Mouse (Mus musculus) adrenal gland, postnatal 4 days (tissue): ENCODE measurements around the gene Dohh. TPM values are rescaled to one million over a fixed set of nuclear protein-coding genes. Genes with fewer than 3 reads are reported as not detected.

Experiments
- DNase-seq, 2 experiments: peaks; one replicate each; pipeline ENCODE4 v3.0.0; 2021 to 2022; ENCODE audit warnings: low spot score in 2 of 2, mixed read lengths in 2 of 2
- total RNA-seq, 2 experiments: library from RNA; stranded (reverse); gene quantifications; 2 replicates each; pipeline ENCODE4 v1.2.3; 2021

Dohh gene
- total RNA-seq, 2 experiments from 2014 or later, result 49.4 to 49.7 TPM

GRCm38 (mm10) chr10:81402227-81402765 lies 18.1 kb downstream of the Dohh start:
- no peak for DNase-seq

GRCm38 (mm10) chr10:81403511-81403910 lies 19.3 kb downstream of the Dohh start:
- no peak for DNase-seq

GRCm38 (mm10) chr10:81404082-81404481 lies 19.9 kb downstream of the Dohh start:
- no peak for DNase-seq

- DNase-seq, result no peak
These were observed 20.5 kb downstream of the Dohh start for GRCm38 (mm10) chr10:81404720-81405119.

DNA sequence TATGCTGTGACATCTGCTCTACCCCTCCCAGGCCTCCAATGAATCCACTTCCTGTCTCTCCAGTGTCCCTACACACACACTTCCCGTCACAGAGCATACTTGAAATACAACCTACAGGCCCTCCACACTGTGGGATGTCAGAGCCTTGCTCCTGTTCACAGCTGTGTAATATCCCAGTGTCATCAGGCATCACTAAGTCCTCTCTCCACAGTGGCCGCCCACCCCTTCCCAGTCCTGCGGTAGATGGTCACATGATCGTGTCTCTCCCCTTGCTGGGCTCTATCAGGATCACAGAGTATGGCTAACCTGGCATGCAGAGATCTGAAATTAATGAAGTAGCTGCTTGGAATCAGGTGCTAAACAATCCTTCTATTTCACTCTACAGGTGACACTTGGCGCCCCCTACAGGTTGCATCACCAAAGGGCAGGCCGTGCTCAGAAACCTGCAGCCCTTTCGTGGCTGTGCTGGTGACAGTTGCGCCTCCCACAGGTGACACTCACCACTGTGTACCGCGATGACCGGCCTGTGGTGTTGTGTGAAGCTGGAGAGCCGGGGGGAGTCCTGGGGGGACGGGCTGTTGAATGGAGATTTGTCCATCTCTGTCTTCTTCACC lies 21.5 kb downstream of the Dohh start:
- DNase-seq, result no peak

GRCm38 (mm10) chr10:81406504-81407440 lies 22.5 kb downstream of the Dohh start:
- no peak for DNase-seq

DNA sequence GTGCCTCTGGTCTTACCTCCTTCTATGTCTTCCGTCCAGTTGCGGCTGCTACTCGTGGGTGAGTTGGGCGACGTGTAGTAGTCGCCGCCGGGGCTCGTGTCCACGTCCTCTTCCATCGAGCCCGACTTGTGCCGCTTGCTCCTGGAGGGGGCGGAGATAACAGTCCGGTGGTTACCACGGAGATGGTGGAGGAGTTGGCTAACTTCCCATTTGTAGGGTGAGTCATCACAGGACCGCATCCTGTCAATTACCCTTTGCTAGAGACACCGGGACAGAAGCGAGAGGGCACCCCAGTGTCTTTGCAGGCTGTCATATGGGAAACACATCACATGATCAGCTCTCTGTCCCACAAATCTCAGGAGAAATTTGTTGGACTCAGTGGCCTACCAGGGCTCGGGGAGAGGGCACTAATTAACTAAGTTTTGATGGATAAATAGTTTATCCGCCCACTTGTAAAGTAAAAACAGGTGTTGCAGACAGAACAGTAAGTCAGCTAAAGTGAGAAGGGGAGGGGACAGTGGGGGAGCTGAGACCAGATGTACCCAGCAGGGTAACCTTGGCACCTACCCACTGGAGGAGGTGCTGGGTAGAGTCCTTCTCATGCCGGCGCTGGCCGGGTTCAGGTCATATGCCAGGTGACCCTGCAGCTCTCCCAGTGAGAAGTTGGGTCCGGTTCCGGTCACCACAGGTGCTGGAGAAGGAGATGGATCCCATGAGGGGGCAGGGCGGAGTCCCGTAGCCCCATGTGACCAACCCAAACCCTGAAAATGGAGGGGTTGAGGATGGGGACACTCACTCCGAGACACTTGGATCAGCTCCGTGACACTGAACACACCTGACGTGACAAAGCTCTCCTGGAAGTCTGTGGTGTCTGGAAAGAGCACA lies 23.6 kb downstream of the Dohh start:
- no peak for DNase-seq

GRCm38 (mm10) chr10:81408424-81408729 lies 24.1 kb downstream of the Dohh start:
- DNase-seq, result no peak

- peak in 1 of 2 experiments; percentile 77 for DNase-seq
These were observed 24.7 kb downstream of the Dohh start for GRCm38 (mm10) chr10:81408871-81409291.

DNA sequence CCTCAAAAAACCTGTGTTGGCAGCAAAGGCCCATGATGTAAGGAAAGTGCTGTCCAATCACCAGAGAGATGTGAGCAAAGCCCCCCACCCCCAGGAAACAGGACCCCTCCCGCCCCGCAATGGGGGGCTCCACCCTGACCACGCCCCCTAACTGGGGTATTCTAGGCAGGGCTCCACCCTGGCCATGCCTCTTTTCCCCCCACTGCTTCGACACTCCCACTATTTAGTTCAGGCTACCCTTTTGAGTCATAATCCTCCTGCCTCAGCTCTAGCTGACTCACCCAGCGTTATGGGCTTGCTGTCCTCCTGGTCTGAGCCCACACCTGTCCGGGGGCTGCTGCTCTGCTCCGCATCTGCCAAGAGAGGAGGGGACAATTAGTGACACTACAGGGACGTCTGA lies 25.1 kb downstream of the Dohh start:
- no peak for DNase-seq

DNA sequence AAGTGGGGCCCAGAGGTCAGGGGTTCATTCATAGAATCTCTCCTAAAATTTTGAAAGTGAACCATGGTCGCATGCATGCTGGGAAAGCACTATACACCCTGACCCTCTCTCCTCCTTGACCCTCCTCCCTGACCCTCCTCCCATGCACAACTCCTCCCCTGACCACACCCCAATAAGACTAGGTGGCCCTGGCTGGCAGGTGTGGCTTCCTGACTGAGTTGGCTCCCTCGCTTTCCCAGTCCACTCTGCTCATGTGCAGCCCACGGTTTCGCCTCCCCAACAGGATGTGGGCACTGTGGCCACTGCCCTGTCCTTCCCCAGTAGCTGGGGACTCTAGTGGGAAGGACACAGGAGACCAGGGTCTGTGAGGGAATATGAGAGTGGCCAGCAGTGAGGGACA lies 26.1 kb downstream of the Dohh start:
- no peak for DNase-seq

- DNase-seq, result no peak
These were observed 26.8 kb downstream of the Dohh start for GRCm38 (mm10) chr10:81410981-81411380.

GRCm38 (mm10) chr10:81411471-81412400 lies 27.5 kb downstream of the Dohh start:
- no peak for DNase-seq

GRCm38 (mm10) chr10:81412586-81413309 lies 28.5 kb downstream of the Dohh start:
- DNase-seq, result no peak

DNA sequence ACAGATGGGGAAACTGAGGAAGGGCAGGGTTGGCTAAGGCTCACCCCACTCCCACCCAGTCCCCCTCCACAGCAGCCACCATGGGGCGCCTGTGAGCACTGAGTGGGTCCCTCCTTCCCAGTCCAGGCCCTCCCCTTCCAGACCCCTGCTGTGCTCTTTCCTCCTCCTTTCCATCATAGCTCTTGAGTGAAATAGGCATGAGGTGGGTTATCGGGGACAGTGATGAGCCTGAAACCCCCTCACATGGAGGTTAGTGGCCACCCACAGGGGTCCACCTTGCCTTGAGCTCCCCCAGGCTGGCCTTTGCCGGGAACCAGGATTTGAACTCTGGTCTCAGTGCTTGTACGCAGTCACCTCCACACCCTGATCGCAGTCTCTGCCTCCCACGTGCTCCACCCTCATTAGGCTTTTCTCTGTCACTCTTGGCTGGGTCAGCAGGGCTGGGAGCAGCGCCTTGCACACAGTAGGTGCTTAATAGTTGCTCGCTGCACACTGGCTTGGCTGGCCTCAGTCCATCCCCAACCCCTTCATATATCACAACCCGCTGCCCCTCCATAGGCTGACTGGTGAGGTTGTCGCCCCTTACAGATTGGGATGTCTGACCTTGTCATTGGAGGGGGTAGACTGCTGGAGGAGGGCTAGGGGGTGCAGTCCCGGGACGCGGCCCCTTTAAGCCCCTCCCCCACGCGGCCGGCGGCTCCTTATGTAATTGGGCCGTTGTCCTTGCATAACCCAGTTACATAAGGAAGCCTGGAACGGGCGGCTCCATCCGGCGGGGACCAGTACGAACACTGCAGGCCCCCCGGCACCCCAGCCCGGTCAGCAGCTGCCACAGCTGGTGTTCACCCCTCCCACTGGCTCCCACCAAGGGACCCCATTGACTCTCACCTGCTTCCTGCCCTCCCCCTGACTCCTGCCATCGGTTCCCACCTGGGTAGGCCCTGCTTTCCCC lies 29.4 kb downstream of the Dohh start:
- peak in 1 of 2 experiments; percentile 70 for DNase-seq

DNA sequence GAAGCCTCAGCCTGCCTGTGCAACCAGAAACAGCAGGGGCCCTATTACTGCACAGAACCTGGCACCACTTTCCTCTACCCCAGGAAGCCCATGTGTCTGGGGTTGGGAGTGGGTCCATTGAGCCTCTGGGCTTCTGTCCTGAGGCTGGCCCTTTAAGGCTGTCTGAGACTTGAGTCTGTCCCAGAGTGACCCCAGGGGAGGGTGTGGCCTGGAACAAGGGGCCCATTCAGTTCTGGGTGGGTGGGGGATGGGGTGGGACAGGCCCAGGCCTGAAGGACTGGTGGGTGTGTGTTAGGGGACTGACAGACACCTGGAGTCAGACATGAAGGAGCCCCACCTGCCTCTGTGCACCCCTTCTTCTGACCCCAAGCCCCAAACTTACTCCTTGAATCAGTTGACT lies 30.5 kb downstream of the Dohh start:
- no peak for DNase-seq

GRCm38 (mm10) chr10:81415146-81415545 lies 30.9 kb downstream of the Dohh start:
- DNase-seq, result no peak

DNA sequence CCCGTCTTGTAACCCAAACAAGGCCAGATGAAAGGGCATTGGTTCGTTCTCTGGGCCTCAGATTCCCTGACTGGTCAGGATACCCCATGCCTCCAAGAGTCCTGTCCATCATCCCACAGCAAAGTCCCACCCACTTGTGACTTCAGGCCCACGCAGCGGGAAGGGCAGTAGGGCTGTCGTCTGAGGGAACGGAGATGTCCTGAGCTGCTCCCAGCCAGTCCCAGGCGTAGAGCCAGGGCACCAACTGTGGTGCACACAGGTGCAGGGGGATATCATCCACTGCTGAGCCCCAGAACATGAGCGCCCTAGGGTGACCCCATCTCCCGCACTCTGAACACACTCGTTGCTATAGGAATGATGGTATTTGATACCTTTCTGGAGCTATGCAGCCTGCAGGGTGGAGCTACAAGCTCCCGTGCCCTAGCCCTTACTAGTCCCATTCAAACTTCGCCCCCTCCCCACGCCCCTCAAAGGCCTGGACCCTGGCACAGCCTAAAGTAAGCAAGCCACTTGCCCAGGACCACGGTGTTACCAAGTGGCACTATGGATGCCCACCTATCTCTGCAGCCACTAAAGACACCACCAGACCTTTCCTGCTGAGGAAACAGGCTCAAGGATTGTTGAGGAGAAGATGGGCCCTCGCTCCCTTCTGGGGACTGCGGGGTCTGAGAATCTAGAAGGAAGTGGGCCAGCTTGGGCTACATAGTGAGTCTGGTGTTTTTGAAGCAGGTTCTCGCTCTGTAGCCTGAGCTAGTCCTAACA lies 31.5 kb downstream of the Dohh start:
- no peak for DNase-seq
